Mouse (Mus musculus): ENCODE data around the gene Daw1. TPM values are rescaled to one million over a fixed set of nuclear protein-coding genes. Genes with fewer than 3 reads are reported as not detected.

The Daw1 gene
- polyA plus RNA-seq, 1 experiment from 2014 or later: not detected

DNA sequence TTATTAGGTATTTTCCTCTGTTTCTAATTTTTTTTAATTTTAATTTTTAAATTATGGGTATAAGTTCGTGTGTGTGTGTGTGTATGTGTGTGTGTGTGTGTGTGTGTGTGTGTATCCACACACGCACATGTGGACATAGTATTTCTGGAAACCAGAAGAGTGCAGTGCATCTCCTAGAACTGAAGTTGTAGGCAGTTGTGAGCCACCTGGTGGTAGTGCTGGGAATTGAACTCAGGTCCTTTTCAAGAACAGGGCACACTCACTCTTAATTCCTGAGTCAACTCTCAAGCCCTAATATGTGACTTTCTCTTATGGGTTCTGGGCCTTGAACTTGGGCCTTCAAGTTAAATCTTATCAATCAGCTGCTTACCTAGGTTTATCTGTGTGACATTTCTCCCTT is 27.6 kb downstream of the Daw1 start:
- Histone ChIP-seq H3K36me3 (no peaks in the 10 kb centered on the region), H3K27me3 (no peaks in the 10 kb centered on the region), H3K4me3 (replicated peaks) (no peak overlapping the region), H3K27ac (no peak overlapping the region), H3K9me3 (no peaks in the 10 kb centered on the region), H3K4me1 (replicated peaks) (no peaks in the 10 kb centered on the region), H3K4me2 (no peak overlapping the region), H3K9ac (replicated peaks) (no peak overlapping the region)
- WGBS: 48% methylated on average over 2 of the region's 2 CpGs
- no peak for ATAC-seq (ENCODE audit: insufficient number of reproducible peaks, insufficient read depth, low FRiP score, low TSS enrichment, low read depth)

DNA sequence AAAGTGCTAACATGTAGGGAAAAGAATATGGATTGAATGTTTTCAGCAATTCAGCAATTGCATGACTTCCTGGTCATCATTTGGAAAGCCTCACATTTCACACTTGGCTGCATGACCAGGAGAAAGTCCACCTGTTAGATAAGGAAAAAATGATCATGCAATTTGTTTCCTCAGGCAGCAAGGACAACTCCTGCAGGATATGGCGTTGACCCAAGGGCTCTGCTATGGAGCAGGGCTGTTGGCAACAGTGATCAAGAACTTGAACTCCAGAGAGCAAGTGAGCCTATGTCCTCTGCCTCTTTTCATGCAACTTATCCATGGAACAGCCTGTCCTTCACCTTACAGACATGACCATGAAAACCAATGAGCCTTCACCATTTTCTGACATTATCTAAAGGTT is 50.4 kb downstream of the Daw1 start:
- 76% methylated on average over 1 of the region's 1 CpGs for WGBS
- H3K27ac ChIP-seq: no peak overlapping the region

DNA sequence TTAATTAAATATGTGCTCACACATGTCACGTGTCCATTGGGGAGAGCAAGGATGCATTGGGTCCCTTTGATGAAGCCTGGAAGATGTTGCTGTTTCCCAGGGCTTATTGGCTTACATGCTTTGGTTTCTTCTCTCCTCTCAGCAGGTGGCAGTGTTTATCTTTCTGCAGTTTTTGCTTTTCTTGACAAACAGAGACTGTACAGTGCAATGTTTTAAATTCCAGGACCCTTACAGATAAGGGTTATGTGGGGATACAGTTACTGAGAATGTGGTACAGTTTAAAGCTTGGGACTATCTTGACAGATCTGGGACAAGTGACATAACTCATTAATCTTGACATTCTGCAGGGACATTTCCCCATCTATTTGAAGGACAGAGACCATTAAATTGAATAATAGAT is 58.7 kb downstream of the Daw1 start:
- Histone ChIP-seq H3K9ac (replicated peaks) (no peak overlapping the region), H3K4me1 (replicated peaks) (no peaks in the 10 kb centered on the region), H3K9me3 (peaks cover 5% of the 10 kb centered on the region; the same call in 1 of the 2 replicates), H3K27me3 (no peaks in the 10 kb centered on the region), H3K4me2 (no peak overlapping the region), H3K36me3 (no peaks in the 10 kb centered on the region), H3K4me3 (replicated peaks) (no peak overlapping the region), H3K27ac (no peak overlapping the region)
- WGBS: 47% methylated on average over 1 of the region's 1 CpGs
- ATAC-seq (ENCODE audit: insufficient number of reproducible peaks, insufficient read depth, low FRiP score, low TSS enrichment, low read depth): no peak

More for the DNA sequence above, 50.4 kb downstream of the Daw1 start:
- no peak overlapping the region for H3K4me3 ChIP-seq (replicated peaks)
- H3K36me3 ChIP-seq: no peaks in the 10 kb centered on the region
- H3K4me1 ChIP-seq (replicated peaks): no peaks in the 10 kb centered on the region
- no peak overlapping the region for H3K9ac ChIP-seq (replicated peaks)
- H3K4me2 ChIP-seq: no peak overlapping the region
- no peaks in the 10 kb centered on the region for H3K27me3 ChIP-seq
- no peaks in the 10 kb centered on the region for H3K9me3 ChIP-seq
- no peak for ATAC-seq (ENCODE audit: insufficient number of reproducible peaks, insufficient read depth, low FRiP score, low TSS enrichment, low read depth)

DNA sequence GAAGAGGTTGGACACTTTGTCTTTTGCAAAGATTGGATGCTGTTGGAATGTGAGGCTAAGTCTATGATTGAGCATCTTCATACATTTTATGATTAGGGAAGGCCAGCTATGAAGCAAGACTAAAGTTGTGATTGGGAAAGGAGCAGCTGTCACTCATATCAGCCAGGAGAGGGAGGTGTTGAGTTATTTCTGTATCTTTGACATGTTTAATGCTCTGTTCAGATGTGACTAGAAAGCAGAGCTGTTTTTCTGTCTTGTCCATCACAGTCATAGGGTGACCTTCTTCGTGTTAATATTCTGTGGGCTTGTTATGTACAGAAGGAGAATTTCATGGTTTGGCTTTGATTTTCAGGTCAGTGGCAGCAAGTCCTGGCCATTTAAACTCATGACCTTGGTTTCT is 63.5 kb downstream of the Daw1 start:
- H3K4me2 ChIP-seq: no peak overlapping the region

DNA sequence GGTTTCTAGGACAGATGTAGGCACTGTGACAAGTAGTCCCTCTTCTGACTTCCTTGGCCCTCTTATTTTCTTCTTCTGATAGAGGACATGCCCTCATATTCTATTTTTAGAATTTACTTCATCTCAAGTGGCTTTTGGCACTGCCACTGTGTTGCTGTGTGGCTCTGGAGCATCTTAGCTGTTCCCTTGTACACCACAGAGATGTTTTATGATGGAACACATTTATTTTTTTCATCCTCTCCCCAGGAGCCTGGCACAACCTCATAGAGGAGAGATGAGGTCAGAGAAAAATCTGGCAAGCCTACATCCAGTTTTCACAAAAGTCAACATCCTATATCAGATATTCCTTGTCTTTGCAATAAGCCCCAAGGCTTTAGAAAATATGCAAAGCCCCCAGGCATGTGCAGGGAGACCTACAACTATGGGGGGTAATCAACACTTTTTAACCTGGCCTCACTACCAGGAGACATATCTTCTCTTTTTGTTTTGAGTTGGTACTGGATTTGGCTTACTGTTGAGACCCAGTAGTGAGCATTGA is 64.9 kb downstream of the Daw1 start:
- H3K4me2 ChIP-seq: no peak overlapping the region
- no peaks in the 10 kb centered on the region for H3K27me3 ChIP-seq
- H3K4me1 ChIP-seq (replicated peaks): no peaks in the 10 kb centered on the region
- no peak overlapping the region for H3K4me3 ChIP-seq (replicated peaks)
- H3K27ac ChIP-seq: no peak overlapping the region
- no peaks in the 10 kb centered on the region for H3K36me3 ChIP-seq
- no peak for ATAC-seq (ENCODE audit: insufficient number of reproducible peaks, insufficient read depth, low FRiP score, low TSS enrichment, low read depth)
- H3K9ac ChIP-seq (replicated peaks): no peak overlapping the region
- H3K9me3 ChIP-seq: no peaks in the 10 kb centered on the region

More for the DNA sequence above, 63.5 kb downstream of the Daw1 start:
- 78% methylated on average over 1 of the region's 1 CpGs for WGBS
- ATAC-seq (ENCODE audit: insufficient number of reproducible peaks, insufficient read depth, low FRiP score, low TSS enrichment, low read depth): no peak
- Histone ChIP-seq H3K4me3 (replicated peaks) (no peak overlapping the region), H3K27me3 (no peaks in the 10 kb centered on the region), H3K36me3 (no peaks in the 10 kb centered on the region), H3K9me3 (no peaks in the 10 kb centered on the region), H3K27ac (no peak overlapping the region), H3K9ac (replicated peaks) (no peak overlapping the region), H3K4me1 (replicated peaks) (no peaks in the 10 kb centered on the region)

DNA sequence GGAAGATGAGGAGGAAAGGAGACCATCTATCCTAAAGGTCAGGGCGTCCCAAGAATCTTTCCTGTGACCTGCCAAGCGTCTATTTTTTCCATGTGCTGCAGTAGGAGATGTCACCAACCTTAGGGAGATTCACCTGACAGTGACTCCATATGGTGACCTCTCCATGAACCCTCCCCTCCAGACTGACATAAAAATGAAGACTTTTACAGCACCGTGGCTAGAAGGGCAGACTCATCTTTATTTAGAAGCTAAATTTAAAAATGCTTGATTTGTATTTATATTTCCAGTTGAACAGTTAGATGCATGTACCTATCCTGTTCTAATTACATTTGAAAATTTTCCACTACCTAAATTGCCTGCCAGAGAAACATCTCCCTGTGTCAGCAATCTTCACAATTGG is 68.4 kb downstream of the Daw1 start:
- no peak overlapping the region for H3K27ac ChIP-seq
- no peak overlapping the region for H3K9ac ChIP-seq (replicated peaks)
- H3K4me3 ChIP-seq (replicated peaks): no peak overlapping the region
- H3K4me2 ChIP-seq: no peak overlapping the region
- H3K36me3 ChIP-seq: no peaks in the 10 kb centered on the region
- no peaks in the 10 kb centered on the region for H3K9me3 ChIP-seq
- no peaks in the 10 kb centered on the region for H3K27me3 ChIP-seq
- H3K4me1 ChIP-seq (replicated peaks): no peaks in the 10 kb centered on the region
- WGBS: 81% methylated on average over 3 of the region's 3 CpGs
- no peak for ATAC-seq (ENCODE audit: insufficient number of reproducible peaks, insufficient read depth, low FRiP score, low TSS enrichment, low read depth)

DNA sequence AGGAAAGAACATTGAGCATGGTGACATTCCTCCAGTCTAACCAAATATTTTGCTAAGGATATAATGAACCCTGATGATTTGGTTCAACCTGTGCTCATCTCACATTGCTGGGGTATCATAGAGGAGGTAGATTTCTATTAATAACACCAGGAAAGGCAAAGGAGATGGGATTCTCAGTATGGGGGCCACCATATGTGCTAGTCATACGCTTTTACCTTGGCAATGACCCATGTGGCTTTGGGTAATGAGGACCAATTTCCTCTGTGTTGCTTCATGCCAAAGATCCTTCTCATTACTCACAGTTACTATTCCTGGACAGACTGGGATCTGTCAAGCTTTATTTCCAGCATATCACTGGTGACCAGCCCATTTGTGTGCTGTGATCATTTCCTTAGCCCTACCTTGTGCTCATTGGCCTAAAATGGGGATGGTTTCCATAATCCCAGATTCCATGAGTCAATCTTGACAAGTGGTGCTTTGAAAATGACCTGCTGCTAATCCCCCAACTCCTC is 88.7 kb downstream of the Daw1 start:
- no peak overlapping the region for H3K4me2 ChIP-seq
- WGBS: 62% methylated on average over 1 of the region's 1 CpGs
- no peak for ATAC-seq (ENCODE audit: insufficient number of reproducible peaks, insufficient read depth, low FRiP score, low TSS enrichment, low read depth)

DNA sequence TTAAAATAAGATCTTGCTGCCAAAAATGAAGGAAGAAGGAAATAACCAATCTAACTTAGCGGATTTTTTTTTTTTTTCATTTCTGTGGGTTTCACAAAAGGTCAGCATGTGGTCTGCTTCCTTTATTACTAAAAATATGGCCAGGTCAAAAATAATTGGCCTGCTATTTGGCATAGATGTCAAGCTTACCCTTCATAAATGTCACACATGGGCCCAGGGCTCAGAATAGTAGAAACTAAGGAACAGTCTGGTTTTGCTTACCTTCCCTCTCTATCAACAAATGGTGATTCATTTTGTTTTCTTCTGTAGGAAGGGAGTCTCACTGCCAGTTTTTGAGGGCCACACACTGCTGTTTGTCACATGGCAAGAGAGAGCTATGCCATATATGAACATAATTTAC is 92.2 kb downstream of the Daw1 start:
- ATAC-seq (ENCODE audit: insufficient number of reproducible peaks, insufficient read depth, low FRiP score, low TSS enrichment, low read depth): no peak
- no peaks in the 10 kb centered on the region for H3K36me3 ChIP-seq

More for the DNA sequence above, 88.7 kb downstream of the Daw1 start:
- H3K9me3 ChIP-seq: no peaks in the 10 kb centered on the region
- H3K4me3 ChIP-seq (replicated peaks): no peak overlapping the region
- no peaks in the 10 kb centered on the region for H3K27me3 ChIP-seq
- no peaks in the 10 kb centered on the region for H3K4me1 ChIP-seq (replicated peaks)
- H3K27ac ChIP-seq: no peak overlapping the region
- no peak overlapping the region for H3K9ac ChIP-seq (replicated peaks)
- no peaks in the 10 kb centered on the region for H3K36me3 ChIP-seq

More for the DNA sequence above, 92.2 kb downstream of the Daw1 start:
- Histone ChIP-seq H3K27ac (no peak overlapping the region), H3K4me3 (replicated peaks) (no peak overlapping the region), H3K9ac (replicated peaks) (no peak overlapping the region), H3K27me3 (no peaks in the 10 kb centered on the region), H3K9me3 (no peaks in the 10 kb centered on the region), H3K4me2 (no peak overlapping the region), H3K4me1 (replicated peaks) (no peaks in the 10 kb centered on the region)
- WGBS: 76% methylated on average over 1 of the region's 1 CpGs

Other genes starting within 250 kb of the Daw1 start
- gene A030005L19Rik, start 246.4 kb upstream of the Daw1 start, polyA plus RNA-seq (2016; fragmentation: Nextera tagmentation; extraction: Ambion mirVana): not detected in 2 replicates
- not detected in 2 replicates for gene A030014E15Rik, start 234.8 kb upstream of the Daw1 start, polyA plus RNA-seq (2016; fragmentation: Nextera tagmentation; extraction: Ambion mirVana)
- gene Gm6217, start 228.4 kb upstream of the Daw1 start, polyA plus RNA-seq (2016; fragmentation: Nextera tagmentation; extraction: Ambion mirVana): not detected in 2 replicates
- gene A030003K21Rik, start 216.4 kb upstream of the Daw1 start, polyA plus RNA-seq (2016; fragmentation: Nextera tagmentation; extraction: Ambion mirVana): not detected in 2 replicates
- gene Gm7544, start 203.7 kb upstream of the Daw1 start, polyA plus RNA-seq (2016; fragmentation: Nextera tagmentation; extraction: Ambion mirVana): not detected in 2 replicates
- gene Gm47955, start 199.5 kb upstream of the Daw1 start, polyA plus RNA-seq (2016; fragmentation: Nextera tagmentation; extraction: Ambion mirVana): not detected in 2 replicates
- not detected in 2 replicates for gene Gm47959, start 159.2 kb upstream of the Daw1 start, polyA plus RNA-seq (2016; fragmentation: Nextera tagmentation; extraction: Ambion mirVana)
- 0.19 and 0.44 TPM in 2 replicates for gene Slc19a3, start 121.3 kb upstream of the Daw1 start, polyA plus RNA-seq (2016; fragmentation: Nextera tagmentation; extraction: Ambion mirVana)
- not detected in 2 replicates for gene Krtap28-10, start 117.3 kb upstream of the Daw1 start, polyA plus RNA-seq (2016; fragmentation: Nextera tagmentation; extraction: Ambion mirVana)
- not detected in 2 replicates for gene Gm47969, start 114.8 kb upstream of the Daw1 start, polyA plus RNA-seq (2016; fragmentation: Nextera tagmentation; extraction: Ambion mirVana)
- not detected in 2 replicates for gene A030005K14Rik, start 100.4 kb upstream of the Daw1 start, polyA plus RNA-seq (2016; fragmentation: Nextera tagmentation; extraction: Ambion mirVana)
- not detected in 2 replicates for gene Krtap28-13, start 98.8 kb upstream of the Daw1 start, polyA plus RNA-seq (2016; fragmentation: Nextera tagmentation; extraction: Ambion mirVana)
- gene Ccl20, start 43.0 kb upstream of the Daw1 start, polyA plus RNA-seq (2016; fragmentation: Nextera tagmentation; extraction: Ambion mirVana): not detected in 2 replicates
- 0.24 and 0.38 TPM in 2 replicates for gene Sphkap, start 248.4 kb downstream of the Daw1 start, polyA plus RNA-seq (2016; fragmentation: Nextera tagmentation; extraction: Ambion mirVana)